Mouse (Mus musculus) embryonic fibroblast, embryonic 13.5 days (primary cell): ENCODE data around the gene Olfr432. TPM values are rescaled to one million over a fixed set of nuclear protein-coding genes. Genes with fewer than 3 reads are reported as not detected.

ENCODE experiments used
- H3K27ac ChIP-seq: 2 replicates; pipeline ENCODE4 v1.5.1; 2012; ENCODE audit warnings: low read length, control low read depth, inconsistent platforms; ENCODE audit not compliant: insufficient read depth
- H3K4me1 ChIP-seq: 2 replicates; pipeline ENCODE4 v1.6.1; 2011; ENCODE audit warnings: low read length; ENCODE audit not compliant: control insufficient read depth, insufficient read depth
- H3K4me3 ChIP-seq: 2 replicates; pipeline ENCODE4 v1.5.1; 2011; ENCODE audit warnings: mild to moderate bottlenecking, control low read depth, low read length; ENCODE audit not compliant: insufficient read depth
- CTCF ChIP-seq: IDR thresholded peaks from 2 replicates; pipeline ENCODE4 v1.5.1; 2011; ENCODE audit warnings: mild to moderate bottlenecking, control low read depth, low read length, moderate library complexity, borderline replicate concordance; ENCODE audit not compliant: insufficient read depth
- POLR2A ChIP-seq: IDR thresholded peaks from 2 replicates; pipeline ENCODE4 v1.6.1; 2011; ENCODE audit warnings: low read depth, mild to moderate bottlenecking, control low read depth, low read length, moderate library complexity
- polyA plus RNA-seq: library from polyadenylated mRNA; stranded (reverse); fragments of >200 nt; gene quantifications from 2 replicates; pipeline ENCODE4 v1.2.4, GENCODE M21; 2011; ENCODE audit warnings: low read depth; ENCODE audit not compliant: missing spikeins, insufficient read length

Gene Olfr432
- polyA plus RNA-seq, 1 experiment: not detected

- Histone ChIP-seq H3K27ac (no peak overlapping the region), H3K4me1 (no peaks in the 10 kb centered on the region), H3K4me3 (no peak overlapping the region)
- TF ChIP-seq CTCF: no peak
- no peak for TF ChIP-seq POLR2A
Observed at GRCm38 (mm10) chr1:174050532-174050931, 1.5 kb downstream of the Olfr432 start.

GRCm38 (mm10) chr1:174051515-174051914, 2.5 kb downstream of the Olfr432 start:
- H3K4me1 ChIP-seq: no peaks in the 10 kb centered on the region
- no peak overlapping the region for H3K4me3 ChIP-seq
- no peak for TF ChIP-seq CTCF
- TF ChIP-seq POLR2A: no peak
- H3K27ac ChIP-seq: no peak overlapping the region

DNA sequence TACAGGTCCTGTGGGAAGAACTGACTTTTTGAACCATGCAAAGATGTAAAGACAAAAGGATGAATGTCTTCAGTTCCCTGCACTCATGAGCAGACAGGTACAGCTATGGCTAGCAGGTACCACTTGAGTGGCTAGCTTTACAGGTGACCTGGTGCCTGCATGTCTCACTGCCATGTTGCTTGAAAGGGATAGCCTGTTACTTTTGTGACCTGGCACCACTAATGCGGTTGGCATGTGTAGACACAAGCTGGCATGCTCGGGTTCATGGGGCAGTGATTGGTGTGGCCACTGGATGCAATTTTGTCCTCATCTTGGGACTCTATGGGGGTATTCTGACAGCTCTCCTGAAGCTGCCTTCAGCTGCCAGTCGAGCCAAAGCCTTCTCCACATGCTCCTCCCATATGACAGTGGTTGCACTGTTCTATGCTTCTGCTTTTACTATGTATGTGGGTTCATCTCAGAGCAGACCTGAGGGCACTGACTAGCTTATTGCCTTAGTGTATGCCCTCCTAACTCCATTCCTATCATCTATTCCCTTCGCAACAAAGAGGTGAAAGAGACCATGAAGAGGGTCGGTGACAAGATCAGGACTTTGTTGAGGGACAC, 3.0 kb downstream of the Olfr432 start:
- Histone ChIP-seq H3K4me3 (no peak overlapping the region), H3K4me1 (no peaks in the 10 kb centered on the region), H3K27ac (no peak overlapping the region)
- TF ChIP-seq CTCF: no peak
- no peak for TF ChIP-seq POLR2A

- Histone ChIP-seq H3K4me1 (no peaks in the 10 kb centered on the region), H3K27ac (no peak overlapping the region), H3K4me3 (no peak overlapping the region)
- no peak for TF ChIP-seq CTCF
- no peak for TF ChIP-seq POLR2A
Observed at GRCm38 (mm10) chr1:174052981-174053380, 4.0 kb downstream of the Olfr432 start.

GRCm38 (mm10) chr1:174055248-174055647, 6.2 kb downstream of the Olfr432 start:
- Histone ChIP-seq H3K27ac (no peak overlapping the region), H3K4me3 (no peak overlapping the region), H3K4me1 (no peaks in the 10 kb centered on the region)
- TF ChIP-seq CTCF (no peak), POLR2A (no peak)

DNA sequence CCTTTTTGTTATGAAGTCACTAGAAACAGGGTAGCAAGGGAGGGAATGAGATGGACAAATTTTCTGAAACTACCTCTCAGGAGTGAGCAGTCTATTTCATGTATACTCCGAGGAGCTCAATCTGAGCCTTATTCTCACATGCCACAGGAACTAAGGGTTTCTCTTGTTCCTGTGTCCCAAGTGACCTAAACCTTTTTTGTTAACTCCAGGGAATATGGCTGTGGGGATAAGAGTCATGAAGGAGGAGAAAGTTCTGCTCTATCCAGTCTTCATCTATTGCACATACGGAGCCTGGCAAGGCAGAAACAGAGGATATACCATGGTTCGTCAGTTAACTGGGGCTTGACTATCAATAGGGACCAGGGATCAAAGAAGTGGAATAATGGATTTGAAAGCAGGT, 17.3 kb downstream of the Olfr432 start, which contains the start of gene Olfr430:
Gene Olfr430 (plus strand): TSS at position 301 of the 400 bp plus-strand sequence.
- TF ChIP-seq CTCF (no peak), POLR2A (no peak)
- no peaks in the 10 kb centered on the region for H3K4me1 ChIP-seq
- no peak within 1 kb of the TSS for H3K27ac ChIP-seq
- H3K4me3 ChIP-seq: no peak within 1 kb of the TSS

DNA sequence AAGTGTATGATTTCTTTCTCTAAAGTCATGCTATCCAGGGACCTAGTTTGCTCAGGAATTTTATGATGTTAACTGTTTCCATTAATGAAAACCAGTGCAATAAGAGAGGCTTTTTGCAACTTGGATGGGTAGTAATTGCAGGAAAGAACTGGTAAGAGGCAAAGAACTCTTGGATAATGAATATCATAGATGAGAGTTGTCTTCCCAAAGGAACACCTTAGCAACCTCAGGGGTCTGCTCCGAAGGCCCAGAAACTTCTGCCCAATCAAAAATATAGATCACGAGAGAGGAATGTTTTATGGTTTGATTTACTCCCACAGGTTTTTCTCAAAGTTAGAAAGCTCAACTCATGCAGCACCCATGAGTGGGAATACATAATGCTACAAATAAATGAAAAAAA, 35.0 kb downstream of the Olfr432 start, which contains the start of gene Olfr429:
Gene Olfr429 (plus strand): TSS at position 301 of the 400 bp plus-strand sequence.
- TF ChIP-seq POLR2A: no peak
- no peak for TF ChIP-seq CTCF

DNA sequence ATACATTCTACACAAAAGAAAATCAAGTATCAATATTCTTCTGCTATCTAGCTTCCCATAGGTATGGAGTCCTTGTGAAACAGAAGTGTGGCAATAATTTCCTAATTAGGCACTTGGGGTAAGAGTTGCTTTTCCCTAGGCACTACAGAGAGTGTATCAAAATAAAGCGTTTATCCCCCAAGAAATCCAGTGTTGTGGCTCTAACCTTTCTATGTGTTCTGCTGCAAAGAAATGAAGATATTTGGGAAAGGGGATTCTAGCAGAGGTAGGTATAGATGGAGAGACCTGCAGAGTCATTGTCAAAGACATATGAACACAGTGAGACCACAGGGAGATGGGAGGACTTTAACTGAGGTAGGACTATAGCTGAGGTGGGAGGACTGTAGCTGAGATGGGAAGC, 47.6 kb downstream of the Olfr432 start, which contains the start of gene Olfr427:
Gene Olfr427 (plus strand): TSS at position 301 of the 400 bp plus-strand sequence.
- TF ChIP-seq POLR2A (no peak), CTCF (no peak)
- Histone ChIP-seq H3K27ac (no peak within 1 kb of the TSS), H3K4me3 (no peak within 1 kb of the TSS), H3K4me1 (no peaks in the 10 kb centered on the region)

More for the DNA sequence above, 35.0 kb downstream of the Olfr432 start, which contains the start of gene Olfr429:
- Histone ChIP-seq H3K4me3 (no peak within 1 kb of the TSS), H3K27ac (no peak within 1 kb of the TSS), H3K4me1 (no peaks in the 10 kb centered on the region)

- Histone ChIP-seq H3K27ac (no peak overlapping the region), H3K4me1 (no peaks in the 10 kb centered on the region), H3K4me3 (no peak overlapping the region)
- no peak for TF ChIP-seq POLR2A
- no peak for TF ChIP-seq CTCF
Observed at GRCm38 (mm10) chr1:174103735-174104134, 54.7 kb downstream of the Olfr432 start.

Other genes with a start within 250 kb of the Olfr432 start
- 27.4 TPM in 2 replicates for gene Ifi211, start 136.2 kb upstream of the Olfr432 start, polyA plus RNA-seq
- gene Mndal, start 106.7 kb upstream of the Olfr432 start, polyA plus RNA-seq: 3.7 and 8.8 TPM in 2 replicates
- 5.0 and 9.6 TPM in 2 replicates for gene Ifi203, start 106.5 kb upstream of the Olfr432 start, polyA plus RNA-seq
- gene Ifi202b, start 66.5 kb upstream of the Olfr432 start, polyA plus RNA-seq: not detected in 2 replicates
- gene Ifi205, start 17.4 kb upstream of the Olfr432 start, polyA plus RNA-seq: 0.95 and 2.4 TPM in 2 replicates
- not detected in 2 replicates for gene Olfr433, start 8.5 kb upstream of the Olfr432 start, polyA plus RNA-seq
- gene Olfr430, start 17.4 kb downstream of the Olfr432 start, polyA plus RNA-seq: not detected in 2 replicates
- gene Olfr429, start 35.1 kb downstream of the Olfr432 start, polyA plus RNA-seq: not detected in 2 replicates
- gene Olfr427, start 47.7 kb downstream of the Olfr432 start, polyA plus RNA-seq: not detected in 2 replicates
- not detected in 2 replicates for gene Olfr231, start 72.0 kb downstream of the Olfr432 start, polyA plus RNA-seq
- gene Olfr424, start 82.3 kb downstream of the Olfr432 start, polyA plus RNA-seq: not detected in 2 replicates
- not detected in 2 replicates for gene Olfr420, start 106.4 kb downstream of the Olfr432 start, polyA plus RNA-seq
- gene Spta1, start 123.6 kb downstream of the Olfr432 start, polyA plus RNA-seq: 0.32 and 0.37 TPM in 2 replicates
- not detected in 2 replicates for gene Olfr419, start 202.9 kb downstream of the Olfr432 start, polyA plus RNA-seq